Mouse (Mus musculus) adrenal gland (tissue): ENCODE data around the gene Zfp97.
"Not testable (repeated sequence)": the region's sequence is repeated elsewhere in the genome, so short reads cannot be mapped to it uniquely, and the experiment has no call there.

Source experiments
- intact Hi-C: fragments of 180-260 bp; cut with DNase I; formaldehyde crosslinking; loops from one replicate; pipeline ENCODE4 v1.15.1; 2025
- long read RNA-seq, 2 experiments: library from polyadenylated mRNA; unstranded; transcript quantifications; one replicate each; pipeline ENCODE4 v2.0.0; 2020; ENCODE audit warnings: borderline replicate concordance in 1 of 2; ENCODE audit not compliant: insufficient replicate concordance in 1 of 2

Zfp97 gene
- long read RNA-seq, experiment 1, partial matches to known transcripts = 0 of 2 reads
- long read RNA-seq, experiment 1, other reads (novel, unspliced or antisense) = 2 of 2 reads
- long read RNA-seq, experiment 2, partial matches to known transcripts = 0 of 3 reads
- long read RNA-seq, experiment 2, other reads (novel, unspliced or antisense) = 1 of 3 reads

- intact Hi-C loops = not testable (repeated sequence)
Measured at GRCm38 (mm10) chr17:17120830-17121502, at the start of gene Zfp97. Zfp97 (plus strand) TSS chr17:17121415.

DNA sequence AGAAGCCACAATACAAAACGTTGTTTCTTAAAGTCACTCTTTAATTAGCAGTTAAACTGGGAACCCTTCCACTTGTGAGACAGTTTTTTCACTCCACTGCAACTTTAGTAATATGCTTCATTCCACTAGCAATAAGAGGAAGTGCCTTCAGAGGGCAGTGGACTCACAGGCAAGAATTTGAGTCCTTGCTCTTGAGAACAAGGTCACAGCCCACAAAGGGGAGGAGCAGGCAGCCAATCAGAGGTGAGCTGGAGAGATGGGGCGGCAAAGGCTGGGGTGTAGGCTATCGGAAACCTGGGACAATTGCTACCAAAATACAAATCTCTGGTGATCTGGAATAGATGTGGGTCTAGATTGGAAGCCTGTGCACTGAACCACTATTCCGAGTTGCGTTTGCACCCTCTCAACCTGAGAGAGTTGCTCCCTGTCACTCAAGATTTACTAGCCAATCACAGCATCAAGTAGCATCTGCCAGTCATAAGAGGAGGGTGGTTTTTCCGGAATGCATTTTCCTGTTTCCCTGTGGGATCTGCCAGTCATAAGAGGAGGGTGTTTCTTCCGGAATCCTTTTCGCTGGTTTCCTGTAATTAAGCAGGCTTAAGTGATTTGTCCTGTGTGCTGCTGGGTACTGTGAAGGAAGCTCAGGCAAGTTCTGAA lies 57.7 kb downstream of the Zfp97 start:
- intact Hi-C loops = not testable (repeated sequence)

- intact Hi-C loops = not testable (repeated sequence)
Measured at GRCm38 (mm10) chr17:17194761-17195160, 73.5 kb downstream of the Zfp97 start.

GRCm38 (mm10) chr17:17195178-17195577 lies 74.0 kb downstream of the Zfp97 start:
- intact Hi-C loops = no loop called here

GRCm38 (mm10) chr17:17196111-17196510 lies 74.9 kb downstream of the Zfp97 start:
- intact Hi-C loops = not testable (repeated sequence)
